Mouse (Mus musculus) myocyte (in vitro differentiated cells): Measurements from ENCODE around the gene Pdk4. TPM values are rescaled to one million over a fixed set of nuclear protein-coding genes. Genes with fewer than 3 reads are reported as not detected.

Experiments used
- H3K27me3 ChIP-seq: one replicate; pipeline ENCODE4 v1.6.1; 2011; ENCODE audit not compliant: control insufficient read depth, insufficient read depth, insufficient read length
- H3K36me3 ChIP-seq: one replicate; pipeline ENCODE4 v1.6.1; 2011; ENCODE audit not compliant: control insufficient read depth, insufficient read depth
- H3K4me2 ChIP-seq: one replicate; pipeline ENCODE4 v1.6.1; 2011; ENCODE audit warnings: low read depth, control low read depth
- H3K4me3 ChIP-seq: one replicate; pipeline ENCODE4 v1.5.1; 2011; ENCODE audit warnings: mild to moderate bottlenecking, control low read depth, moderate library complexity
- H3K79me2 ChIP-seq: one replicate; pipeline ENCODE4 v1.6.1; 2011; ENCODE audit not compliant: control insufficient read depth, insufficient read depth
- H3ac ChIP-seq: one replicate; pipeline ENCODE4 v1.6.1; 2011; ENCODE audit not compliant: control insufficient read depth, insufficient read length
- CEBPB ChIP-seq: IDR thresholded peaks from 2 replicates; pipeline ENCODE4 v1.6.1; 2011; ENCODE audit warnings: mild to moderate bottlenecking, moderate library complexity; ENCODE audit not compliant: poor library complexity, insufficient read depth, severe bottlenecking
- E2F4 ChIP-seq: IDR thresholded peaks from one replicate; pipeline ENCODE4 v1.6.1; 2011; ENCODE audit warnings: mild to moderate bottlenecking, control low read depth, moderate library complexity; ENCODE audit not compliant: insufficient read depth
- MAX ChIP-seq: IDR thresholded peaks from one replicate; pipeline ENCODE4 v1.6.1; 2011; ENCODE audit warnings: low read depth, mild to moderate bottlenecking, control low read depth
- MYOD1 ChIP-seq, 3 experiments: IDR thresholded peaks; one replicate each; pipeline ENCODE4 v1.6.1; 2011; ENCODE audit warnings: control low read depth in 2 of 3, low read depth in 2 of 3, mild to moderate bottlenecking in 2 of 3, moderate library complexity in 1 of 3; ENCODE audit not compliant: insufficient read length in 2 of 3, control insufficient read depth in 1 of 3
- MYOG ChIP-seq, 3 experiments: IDR thresholded peaks; one replicate each; pipeline ENCODE4 v1.6.1; 2011; ENCODE audit warnings: control low read depth in 2 of 3, low read depth in 2 of 3, mild to moderate bottlenecking in 2 of 3; ENCODE audit not compliant: insufficient read length in 2 of 3, control insufficient read depth in 1 of 3, insufficient read depth in 1 of 3
- POLR2A ChIP-seq: IDR thresholded peaks from one replicate; pipeline ENCODE4 v1.6.1; 2011; ENCODE audit warnings: low read depth, mild to moderate bottlenecking, control low read depth, moderate library complexity; ENCODE audit not compliant: insufficient read length
- POLR2AphosphoS2 ChIP-seq: IDR thresholded peaks from one replicate; pipeline ENCODE4 v1.6.1; 2011; ENCODE audit warnings: low read depth, control low read depth; ENCODE audit not compliant: insufficient read length
- REST ChIP-seq: IDR thresholded peaks from one replicate; pipeline ENCODE4 v1.6.1; 2011; ENCODE audit warnings: mild to moderate bottlenecking, control low read depth, moderate library complexity; ENCODE audit not compliant: insufficient read depth, insufficient read length
- SRF ChIP-seq: IDR thresholded peaks from one replicate; pipeline ENCODE4 v1.6.1; 2011; ENCODE audit warnings: low read depth; ENCODE audit not compliant: control insufficient read depth, insufficient read length
- TCF12 ChIP-seq: IDR thresholded peaks from one replicate; pipeline ENCODE4 v1.6.1; 2011; ENCODE audit warnings: mild to moderate bottlenecking, control low read depth; ENCODE audit not compliant: poor library complexity, insufficient read depth, severe bottlenecking
- TCF3 ChIP-seq: IDR thresholded peaks from one replicate; pipeline ENCODE4 v1.6.1; 2011; ENCODE audit warnings: low read depth, control low read depth; ENCODE audit not compliant: insufficient read length
- USF1 ChIP-seq: IDR thresholded peaks from one replicate; pipeline ENCODE4 v1.6.1; 2011; ENCODE audit warnings: low read depth, mild to moderate bottlenecking, control low read depth, moderate library complexity
- polyA plus RNA-seq: library from polyadenylated mRNA; unstranded; fragments of >200 nt; fragmentation: generic; extraction: Trizol; gene quantifications from one replicate; pipeline ENCODE4 v1.2.1, GENCODE M21; 2012; ENCODE audit warnings: missing spikeins

Gene Pdk4
- polyA plus RNA-seq, 1 experiment, result 5.3 TPM

- Histone ChIP-seq H3K79me2 (no peaks in the 10 kb centered on the region), H3K4me3 (no peak overlapping the region), H3ac (no peak overlapping the region), H3K27me3 (no peaks in the 10 kb centered on the region), H3K4me2 (no peak overlapping the region), H3K36me3 (no peaks in the 10 kb centered on the region)
- TF ChIP-seq SRF (no peak), E2F4 (no peak), POLR2AphosphoS2 (no peak), TCF12 (no peak), TCF3 (no peak), MYOD1 (IDR thresholded peaks at IDR 0.05; ENCODE audit: control insufficient read depth in 1 of 3, insufficient read length in 2 of 3, low read depth in 2 of 3) (no peak), MAX (no peak), USF1 (no peak), CEBPB (no peak), MYOG (IDR thresholded peaks at IDR 0.05; ENCODE audit: control insufficient read depth in 1 of 3, insufficient read depth in 1 of 3, insufficient read length in 2 of 3, low read depth in 2 of 3) (no peak), REST (no peak), POLR2A (no peak)
Measured at GRCm38 (mm10) chr6:5449878-5450277, 46.2 kb downstream of the Pdk4 start.

GRCm38 (mm10) chr6:5448396-5448795 lies 47.7 kb downstream of the Pdk4 start:
- TF ChIP-seq TCF12 (no peak), USF1 (no peak), CEBPB (no peak), MAX (no peak), REST (no peak), MYOG (IDR thresholded peaks at IDR 0.05; ENCODE audit: control insufficient read depth in 1 of 3, insufficient read depth in 1 of 3, insufficient read length in 2 of 3, low read depth in 2 of 3) (no peak), POLR2A (no peak), E2F4 (no peak), POLR2AphosphoS2 (no peak), TCF3 (no peak), MYOD1 (IDR thresholded peaks at IDR 0.05; ENCODE audit: control insufficient read depth in 1 of 3, insufficient read length in 2 of 3, low read depth in 2 of 3) (no peak), SRF (no peak)
- H3K79me2 ChIP-seq, result no peaks in the 10 kb centered on the region
- no peak overlapping the region for H3ac ChIP-seq
- no peaks in the 10 kb centered on the region for H3K36me3 ChIP-seq
- no peak overlapping the region for H3K4me3 ChIP-seq
- H3K27me3 ChIP-seq, result no peaks in the 10 kb centered on the region
- no peak overlapping the region for H3K4me2 ChIP-seq

- no peak for TF ChIP-seq CEBPB
- no peak for TF ChIP-seq MYOD1 (IDR thresholded peaks at IDR 0.05; ENCODE audit: control insufficient read depth in 1 of 3, insufficient read length in 2 of 3, low read depth in 2 of 3)
- no peak overlapping the region for H3ac ChIP-seq
- H3K27me3 ChIP-seq, result no peaks in the 10 kb centered on the region
- no peak overlapping the region for H3K4me2 ChIP-seq
- no peaks in the 10 kb centered on the region for H3K79me2 ChIP-seq
- H3K36me3 ChIP-seq, result no peaks in the 10 kb centered on the region
- H3K4me3 ChIP-seq, result no peak overlapping the region
Measured at GRCm38 (mm10) chr6:5447546-5447945, 48.6 kb downstream of the Pdk4 start.

- Histone ChIP-seq H3K27me3 (no peaks in the 10 kb centered on the region), H3ac (no peak overlapping the region), H3K79me2 (no peaks in the 10 kb centered on the region), H3K4me3 (no peak overlapping the region), H3K4me2 (no peak overlapping the region), H3K36me3 (no peaks in the 10 kb centered on the region)
- TF ChIP-seq POLR2AphosphoS2 (no peak), TCF12 (no peak), E2F4 (no peak)
Measured at GRCm38 (mm10) chr6:5447013-5447412, 49.1 kb downstream of the Pdk4 start.

GRCm38 (mm10) chr6:5444331-5444898 lies 51.7 kb downstream of the Pdk4 start:
- Histone ChIP-seq H3K27me3 (no peaks in the 10 kb centered on the region), H3K4me3 (no peak overlapping the region), H3ac (no peak overlapping the region), H3K79me2 (no peaks in the 10 kb centered on the region), H3K4me2 (no peak overlapping the region), H3K36me3 (no peaks in the 10 kb centered on the region)
- TF ChIP-seq TCF12 (no peak), CEBPB (no peak), E2F4 (no peak), MAX (no peak), TCF3 (no peak), POLR2AphosphoS2 (no peak), MYOD1 (IDR thresholded peaks at IDR 0.05; ENCODE audit: control insufficient read depth in 1 of 3, insufficient read length in 2 of 3, low read depth in 2 of 3) (no peak), MYOG (IDR thresholded peaks at IDR 0.05; ENCODE audit: control insufficient read depth in 1 of 3, insufficient read depth in 1 of 3, insufficient read length in 2 of 3, low read depth in 2 of 3) (no peak), POLR2A (no peak), SRF (no peak), REST (no peak), USF1 (no peak)
